Mouse (Mus musculus) myocyte (in vitro differentiated cells): ENCODE data around the gene Cela3b. TPM values are rescaled to one million over a fixed set of nuclear protein-coding genes. Genes with fewer than 3 reads are reported as not detected.

Experiments used
- H3K27me3 ChIP-seq: one replicate; pipeline ENCODE4 v1.6.1; 2011; ENCODE audit not compliant: control insufficient read depth, insufficient read depth, insufficient read length
- H3K36me3 ChIP-seq: one replicate; pipeline ENCODE4 v1.6.1; 2011; ENCODE audit not compliant: control insufficient read depth, insufficient read depth
- H3K4me2 ChIP-seq: one replicate; pipeline ENCODE4 v1.6.1; 2011; ENCODE audit warnings: low read depth, control low read depth
- H3K4me3 ChIP-seq: one replicate; pipeline ENCODE4 v1.5.1; 2011; ENCODE audit warnings: mild to moderate bottlenecking, control low read depth, moderate library complexity
- H3K79me2 ChIP-seq: one replicate; pipeline ENCODE4 v1.6.1; 2011; ENCODE audit not compliant: control insufficient read depth, insufficient read depth
- H3ac ChIP-seq: one replicate; pipeline ENCODE4 v1.6.1; 2011; ENCODE audit not compliant: control insufficient read depth, insufficient read length
- CEBPB ChIP-seq: IDR thresholded peaks from 2 replicates; pipeline ENCODE4 v1.6.1; 2011; ENCODE audit warnings: mild to moderate bottlenecking, moderate library complexity; ENCODE audit not compliant: poor library complexity, insufficient read depth, severe bottlenecking
- E2F4 ChIP-seq: IDR thresholded peaks from one replicate; pipeline ENCODE4 v1.6.1; 2011; ENCODE audit warnings: mild to moderate bottlenecking, control low read depth, moderate library complexity; ENCODE audit not compliant: insufficient read depth
- MAX ChIP-seq: IDR thresholded peaks from one replicate; pipeline ENCODE4 v1.6.1; 2011; ENCODE audit warnings: low read depth, mild to moderate bottlenecking, control low read depth
- MYOD1 ChIP-seq, 3 experiments: IDR thresholded peaks; one replicate each; pipeline ENCODE4 v1.6.1; 2011; ENCODE audit warnings: control low read depth in 2 of 3, low read depth in 2 of 3, mild to moderate bottlenecking in 2 of 3, moderate library complexity in 1 of 3; ENCODE audit not compliant: insufficient read length in 2 of 3, control insufficient read depth in 1 of 3
- MYOG ChIP-seq, 3 experiments: IDR thresholded peaks; one replicate each; pipeline ENCODE4 v1.6.1; 2011; ENCODE audit warnings: control low read depth in 2 of 3, low read depth in 2 of 3, mild to moderate bottlenecking in 2 of 3; ENCODE audit not compliant: insufficient read length in 2 of 3, control insufficient read depth in 1 of 3, insufficient read depth in 1 of 3
- POLR2A ChIP-seq: IDR thresholded peaks from one replicate; pipeline ENCODE4 v1.6.1; 2011; ENCODE audit warnings: low read depth, mild to moderate bottlenecking, control low read depth, moderate library complexity; ENCODE audit not compliant: insufficient read length
- POLR2AphosphoS2 ChIP-seq: IDR thresholded peaks from one replicate; pipeline ENCODE4 v1.6.1; 2011; ENCODE audit warnings: low read depth, control low read depth; ENCODE audit not compliant: insufficient read length
- REST ChIP-seq: IDR thresholded peaks from one replicate; pipeline ENCODE4 v1.6.1; 2011; ENCODE audit warnings: mild to moderate bottlenecking, control low read depth, moderate library complexity; ENCODE audit not compliant: insufficient read depth, insufficient read length
- SRF ChIP-seq: IDR thresholded peaks from one replicate; pipeline ENCODE4 v1.6.1; 2011; ENCODE audit warnings: low read depth; ENCODE audit not compliant: control insufficient read depth, insufficient read length
- TCF12 ChIP-seq: IDR thresholded peaks from one replicate; pipeline ENCODE4 v1.6.1; 2011; ENCODE audit warnings: mild to moderate bottlenecking, control low read depth; ENCODE audit not compliant: poor library complexity, insufficient read depth, severe bottlenecking
- TCF3 ChIP-seq: IDR thresholded peaks from one replicate; pipeline ENCODE4 v1.6.1; 2011; ENCODE audit warnings: low read depth, control low read depth; ENCODE audit not compliant: insufficient read length
- USF1 ChIP-seq: IDR thresholded peaks from one replicate; pipeline ENCODE4 v1.6.1; 2011; ENCODE audit warnings: low read depth, mild to moderate bottlenecking, control low read depth, moderate library complexity
- polyA plus RNA-seq: library from polyadenylated mRNA; unstranded; fragments of >200 nt; fragmentation: generic; extraction: Trizol; gene quantifications from one replicate; pipeline ENCODE4 v1.2.1, GENCODE M21; 2012; ENCODE audit warnings: missing spikeins

Gene Cela3b
- polyA plus RNA-seq, 1 experiment, result 0.38 TPM

DNA sequence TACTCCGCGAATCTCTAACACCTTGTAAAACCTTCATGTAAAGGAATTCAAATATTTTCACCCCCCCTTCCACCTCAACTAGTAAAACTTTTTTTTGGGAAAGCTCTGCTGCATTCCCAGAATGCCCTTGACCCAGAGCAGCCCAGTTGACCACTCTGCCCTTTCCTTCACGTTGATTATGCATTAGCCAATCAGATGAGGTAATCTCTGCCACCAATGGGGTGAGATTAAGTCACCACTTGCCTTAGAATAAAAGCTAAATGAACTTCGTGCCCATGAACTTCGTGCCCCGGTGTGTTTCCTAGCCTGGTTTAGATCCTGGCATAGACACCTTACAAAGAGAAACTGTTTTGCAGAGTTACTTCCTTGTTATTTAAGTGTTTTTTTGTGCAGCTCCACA, 41.4 kb downstream of the Cela3b start:
- Histone ChIP-seq H3ac (peak overlapping the region; percentile 90), H3K4me2 (peak overlapping the region; percentile 95)
- TF ChIP-seq USF1, result no peak
- TF ChIP-seq TCF3, result no peak
- TF ChIP-seq POLR2AphosphoS2, result no peak
- no peak for TF ChIP-seq MYOD1 (IDR thresholded peaks at IDR 0.05; ENCODE audit: control insufficient read depth in 1 of 3, insufficient read length in 2 of 3, low read depth in 2 of 3)
- no peak for TF ChIP-seq SRF
- no peak for TF ChIP-seq MAX
- TF ChIP-seq TCF12, result no peak
- TF ChIP-seq E2F4, result no peak
- no peak for TF ChIP-seq CEBPB
- TF ChIP-seq POLR2A, result no peak
- no peak for TF ChIP-seq REST
- no peak for TF ChIP-seq MYOG (IDR thresholded peaks at IDR 0.05; ENCODE audit: control insufficient read depth in 1 of 3, insufficient read depth in 1 of 3, insufficient read length in 2 of 3, low read depth in 2 of 3)

DNA sequence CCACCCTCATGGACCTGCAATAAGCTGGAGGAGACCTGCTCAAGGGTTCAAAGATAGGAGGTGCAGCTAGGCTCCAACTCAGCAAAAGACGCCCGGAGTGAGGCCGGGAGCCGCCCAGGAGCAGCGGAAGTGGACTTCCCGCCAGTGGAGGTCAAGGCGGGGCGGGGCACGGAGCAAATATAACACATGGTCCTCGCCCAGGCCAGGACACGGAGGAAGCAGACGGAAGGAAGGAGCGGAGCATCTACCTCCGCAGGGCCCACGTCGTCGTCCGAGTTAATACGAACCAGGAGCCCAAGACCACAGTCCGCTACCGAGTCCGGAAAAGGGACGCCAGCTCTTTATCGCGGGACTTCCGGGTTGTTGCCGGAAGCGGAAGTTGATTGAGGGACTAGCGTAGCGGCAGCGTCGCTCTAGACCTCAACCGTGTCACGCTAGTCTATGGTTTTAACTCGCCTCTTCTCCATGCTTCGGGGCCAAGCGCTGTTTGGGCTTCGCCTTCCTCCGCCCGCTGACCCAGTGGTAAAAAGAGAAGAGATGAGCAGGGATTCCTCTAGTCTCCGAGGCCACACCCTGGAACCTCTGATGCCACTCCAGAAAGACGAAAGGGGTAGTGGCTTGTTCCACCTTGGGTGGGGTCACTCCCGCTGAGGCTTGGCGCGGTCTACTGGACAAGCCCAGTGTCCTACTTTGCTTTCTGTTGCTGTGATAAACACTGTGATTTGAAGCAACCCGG, 42.1 kb downstream of the Cela3b start:
- Histone ChIP-seq H3ac (peak overlapping the region; percentile 90), H3K79me2 (peaks cover 12% of the 10 kb centered on the region), H3K27me3 (no peaks in the 10 kb centered on the region), H3K36me3 (no peaks in the 10 kb centered on the region), H3K4me3 (peak overlapping the region; percentile 91), H3K4me2 (peak overlapping the region; percentile 95)
- no peak for TF ChIP-seq USF1
- TF ChIP-seq REST, result no peak
- TF ChIP-seq TCF3, result no peak
- TF ChIP-seq POLR2A, result peak; percentile 72
- TF ChIP-seq E2F4, result peak; percentile 55
- peak; percentile 94 for TF ChIP-seq POLR2AphosphoS2
- TF ChIP-seq SRF, result peak; percentile 62
- TF ChIP-seq MYOD1 (IDR thresholded peaks at IDR 0.05; ENCODE audit: control insufficient read depth in 1 of 3, insufficient read length in 2 of 3, low read depth in 2 of 3), result no peak
- TF ChIP-seq MYOG (IDR thresholded peaks at IDR 0.05; ENCODE audit: control insufficient read depth in 1 of 3, insufficient read depth in 1 of 3, insufficient read length in 2 of 3, low read depth in 2 of 3), result peak in 1 of 3 experiments; percentile 2

More for the DNA sequence above, 41.4 kb downstream of the Cela3b start:
- H3K27me3 ChIP-seq, result no peaks in the 10 kb centered on the region
- H3K36me3 ChIP-seq, result no peaks in the 10 kb centered on the region
- peaks cover 12% of the 10 kb centered on the region for H3K79me2 ChIP-seq
- peak overlapping the region; percentile 91 for H3K4me3 ChIP-seq

DNA sequence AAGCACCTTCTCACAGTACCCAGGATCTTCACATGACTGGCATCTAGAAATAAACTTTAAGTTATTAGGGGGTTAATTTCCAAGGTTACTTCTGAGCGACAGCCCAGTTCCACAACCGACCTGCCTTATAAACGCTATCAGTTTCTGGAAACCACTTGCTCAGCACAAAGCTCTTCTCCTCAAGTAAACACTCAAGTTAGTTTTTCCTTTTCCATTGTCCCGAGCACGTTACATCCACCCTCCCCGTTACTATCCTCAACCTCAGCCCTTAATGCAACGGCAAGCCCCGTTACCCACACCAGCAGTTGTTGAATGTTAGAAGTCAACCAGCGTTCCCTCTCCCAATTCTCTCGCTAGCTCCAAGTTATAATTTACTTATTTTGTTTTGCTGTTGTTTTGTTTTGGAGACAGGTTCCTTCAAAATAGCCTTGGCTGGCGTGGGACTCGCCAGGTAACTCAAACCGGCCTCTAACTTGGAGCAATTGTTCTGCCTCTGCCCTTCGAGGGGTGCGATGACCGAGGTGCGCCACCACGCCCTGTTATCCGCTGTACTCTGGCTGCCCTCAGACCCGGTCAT, 42.8 kb downstream of the Cela3b start:
- peak overlapping the region; percentile 91 for H3K4me3 ChIP-seq
- TF ChIP-seq MAX (no peak), E2F4 (no peak), MYOG (IDR thresholded peaks at IDR 0.05; ENCODE audit: control insufficient read depth in 1 of 3, insufficient read depth in 1 of 3, insufficient read length in 2 of 3, low read depth in 2 of 3) (no peak), USF1 (no peak), MYOD1 (IDR thresholded peaks at IDR 0.05; ENCODE audit: control insufficient read depth in 1 of 3, insufficient read length in 2 of 3, low read depth in 2 of 3) (no peak), REST (no peak), TCF12 (no peak), SRF (no peak), POLR2AphosphoS2 (no peak), POLR2A (no peak), TCF3 (no peak), CEBPB (no peak)

DNA sequence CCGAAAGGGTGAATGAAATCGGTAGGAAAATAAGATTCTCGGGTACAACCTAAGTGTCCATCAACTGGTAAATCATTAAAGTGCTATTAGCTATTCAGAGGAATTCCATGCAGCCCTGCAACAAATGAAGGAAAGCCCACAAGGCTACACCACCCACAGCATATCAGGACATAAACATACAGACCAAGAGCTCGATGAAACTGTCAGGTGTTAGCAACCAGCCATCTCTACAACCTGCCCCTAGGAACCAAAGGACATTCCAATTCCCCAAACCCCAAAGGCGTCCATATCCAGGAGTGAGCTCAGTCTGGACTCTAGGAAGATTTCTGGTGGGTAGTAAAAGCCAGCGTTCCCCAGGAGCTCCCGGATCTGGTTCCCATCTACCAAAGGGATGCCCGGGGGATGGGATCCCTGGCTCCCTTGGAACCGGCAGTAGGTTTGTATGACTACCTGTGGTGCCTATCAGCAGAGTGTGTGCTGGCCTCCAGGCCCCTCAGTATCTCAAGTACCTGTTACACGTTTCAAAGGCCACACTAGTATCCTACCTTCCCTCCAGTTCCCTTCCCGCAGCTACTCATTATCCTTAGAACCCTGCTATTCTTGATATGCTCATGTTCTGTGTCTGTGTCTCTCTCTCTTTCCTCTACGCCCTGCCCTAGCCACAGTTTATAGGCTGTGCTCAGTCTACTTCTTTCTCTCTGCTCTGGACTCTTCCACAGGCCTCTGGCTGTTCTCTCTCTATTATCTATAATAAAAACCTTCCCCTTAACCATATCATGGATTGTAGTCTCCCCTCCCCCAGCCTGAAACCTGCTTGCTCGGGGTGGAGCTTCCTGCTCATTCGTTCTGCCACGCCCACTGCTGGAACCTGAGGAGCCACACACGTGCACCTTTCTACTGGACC, 49.4 kb downstream of the Cela3b start:
- Histone ChIP-seq H3ac (no peak overlapping the region), H3K27me3 (no peaks in the 10 kb centered on the region), H3K4me3 (no peak overlapping the region), H3K36me3 (no peaks in the 10 kb centered on the region), H3K79me2 (peaks cover 11% of the 10 kb centered on the region), H3K4me2 (peak overlapping the region; percentile 46)
- TF ChIP-seq POLR2AphosphoS2 (no peak), MAX (no peak), TCF12 (no peak), MYOD1 (IDR thresholded peaks at IDR 0.05; ENCODE audit: control insufficient read depth in 1 of 3, insufficient read length in 2 of 3, low read depth in 2 of 3) (no peak), REST (no peak), MYOG (IDR thresholded peaks at IDR 0.05; ENCODE audit: control insufficient read depth in 1 of 3, insufficient read depth in 1 of 3, insufficient read length in 2 of 3, low read depth in 2 of 3) (no peak), SRF (no peak), POLR2A (no peak), TCF3 (no peak), USF1 (no peak)

More for the DNA sequence above, 42.8 kb downstream of the Cela3b start:
- Histone ChIP-seq H3K79me2 (peaks cover 12% of the 10 kb centered on the region), H3K4me2 (peak overlapping the region; percentile 68), H3ac (peak overlapping the region; percentile 90), H3K36me3 (no peaks in the 10 kb centered on the region), H3K27me3 (no peaks in the 10 kb centered on the region)
